Mouse (Mus musculus): ENCODE data around the gene Slc6a13. TPM values are rescaled to one million over a fixed set of nuclear protein-coding genes. Genes with fewer than 3 reads are reported as not detected.

The Slc6a13 gene
- polyA plus RNA-seq, 1 experiment from 2014 or later: 5.2 TPM

- Histone ChIP-seq H3K27me3 (no peaks in the 10 kb centered on the region), H3K27ac (no peak overlapping the region), H3K9me3 (replicated peaks) (no peaks in the 10 kb centered on the region), H3K9ac (no peak overlapping the region), H3K4me2 (replicated peaks) (peak overlapping the region; percentile 29; the same call in 1 of the 2 replicates), H3K36me3 (no peaks in the 10 kb centered on the region), H3K4me1 (peaks cover 10% of the 10 kb centered on the region), H3K4me3 (no peak overlapping the region)
- 47% methylated on average over 9 of the region's 9 CpGs for WGBS
- no peak for ATAC-seq (ENCODE audit: low FRiP score)
These were observed 477 bp downstream of the Slc6a13 start for GRCm38 (mm10) chr6:121300504-121300903.

- no peaks in the 10 kb centered on the region for H3K27me3 ChIP-seq
- H3K4me2 ChIP-seq (replicated peaks): no peak overlapping the region
- H3K4me1 ChIP-seq: peaks cover 10% of the 10 kb centered on the region
- no peak overlapping the region for H3K4me3 ChIP-seq
- no peaks in the 10 kb centered on the region for H3K36me3 ChIP-seq
- ATAC-seq (ENCODE audit: low FRiP score): no peak
- no peaks in the 10 kb centered on the region for H3K9me3 ChIP-seq (replicated peaks)
- no peak overlapping the region for H3K9ac ChIP-seq
- no peak overlapping the region for H3K27ac ChIP-seq
- 69% methylated on average over 10 of the region's 10 CpGs for WGBS
These were observed 3.6 kb downstream of the Slc6a13 start for GRCm38 (mm10) chr6:121303466-121304220.

GRCm38 (mm10) chr6:121304630-121305029 lies 4.6 kb downstream of the Slc6a13 start:
- no peak overlapping the region for H3K9ac ChIP-seq
- no peak overlapping the region for H3K4me2 ChIP-seq (replicated peaks)
- WGBS: 83% methylated on average over 9 of the region's 9 CpGs
- no peak for ATAC-seq (ENCODE audit: low FRiP score)
- H3K4me1 ChIP-seq: peaks cover 6% of the 10 kb centered on the region
- H3K36me3 ChIP-seq: no peaks in the 10 kb centered on the region
- H3K4me3 ChIP-seq: no peak overlapping the region
- no peak overlapping the region for H3K27ac ChIP-seq
- no peaks in the 10 kb centered on the region for H3K27me3 ChIP-seq
- H3K9me3 ChIP-seq (replicated peaks): no peaks in the 10 kb centered on the region

GRCm38 (mm10) chr6:121305571-121305970 lies 5.5 kb downstream of the Slc6a13 start:
- Histone ChIP-seq H3K27me3 (no peaks in the 10 kb centered on the region), H3K4me1 (no peaks in the 10 kb centered on the region), H3K36me3 (no peaks in the 10 kb centered on the region), H3K9me3 (replicated peaks) (no peaks in the 10 kb centered on the region), H3K9ac (no peak overlapping the region), H3K27ac (no peak overlapping the region), H3K4me2 (replicated peaks) (no peak overlapping the region), H3K4me3 (no peak overlapping the region)
- 86% methylated on average over 3 of the region's 3 CpGs for WGBS
- no peak for ATAC-seq (ENCODE audit: low FRiP score)

- Histone ChIP-seq H3K36me3 (no peaks in the 10 kb centered on the region), H3K4me3 (no peak overlapping the region), H3K4me1 (no peaks in the 10 kb centered on the region), H3K9me3 (replicated peaks) (no peaks in the 10 kb centered on the region), H3K27ac (no peak overlapping the region), H3K27me3 (no peaks in the 10 kb centered on the region), H3K4me2 (replicated peaks) (no peak overlapping the region), H3K9ac (no peak overlapping the region)
- 89% methylated on average over 6 of the region's 6 CpGs for WGBS
- no peak for ATAC-seq (ENCODE audit: low FRiP score)
These were observed 11.0 kb downstream of the Slc6a13 start for GRCm38 (mm10) chr6:121310984-121311383.

- Histone ChIP-seq H3K27ac (no peak overlapping the region), H3K4me1 (no peaks in the 10 kb centered on the region), H3K4me3 (no peak overlapping the region), H3K36me3 (no peaks in the 10 kb centered on the region), H3K9me3 (replicated peaks) (no peaks in the 10 kb centered on the region), H3K4me2 (replicated peaks) (no peak overlapping the region), H3K9ac (no peak overlapping the region), H3K27me3 (no peaks in the 10 kb centered on the region)
- 68% methylated on average over 6 of the region's 6 CpGs for WGBS
- ATAC-seq (ENCODE audit: low FRiP score): no peak
These were observed 19.1 kb downstream of the Slc6a13 start for GRCm38 (mm10) chr6:121319099-121319498.

- no peak for ATAC-seq (ENCODE audit: low FRiP score)
- no peak overlapping the region for H3K4me2 ChIP-seq (replicated peaks)
- H3K9ac ChIP-seq: no peak overlapping the region
- WGBS: 77% methylated on average over 9 of the region's 9 CpGs
- no peaks in the 10 kb centered on the region for H3K9me3 ChIP-seq (replicated peaks)
- peaks cover 3% of the 10 kb centered on the region; the same call in 1 of the 2 replicates for H3K27me3 ChIP-seq
- H3K4me1 ChIP-seq: no peaks in the 10 kb centered on the region
- no peak overlapping the region for H3K27ac ChIP-seq
- H3K4me3 ChIP-seq: no peak overlapping the region
- H3K36me3 ChIP-seq: no peaks in the 10 kb centered on the region
These were observed 22.5 kb downstream of the Slc6a13 start for GRCm38 (mm10) chr6:121322381-121323110.

- no peak overlapping the region for H3K4me3 ChIP-seq
- no peak overlapping the region for H3K9ac ChIP-seq
- no peak for ATAC-seq (ENCODE audit: low FRiP score)
- no peaks in the 10 kb centered on the region for H3K9me3 ChIP-seq (replicated peaks)
- 89% methylated on average over 1 of the region's 3 CpGs for WGBS
- H3K27me3 ChIP-seq: peaks cover 3% of the 10 kb centered on the region; the same call in 1 of the 2 replicates
- H3K4me2 ChIP-seq (replicated peaks): no peak overlapping the region
- no peaks in the 10 kb centered on the region for H3K36me3 ChIP-seq
- H3K27ac ChIP-seq: no peak overlapping the region
- H3K4me1 ChIP-seq: peaks cover 8% of the 10 kb centered on the region
These were observed 25.3 kb downstream of the Slc6a13 start for GRCm38 (mm10) chr6:121325298-121325697.

GRCm38 (mm10) chr6:121325740-121326139 lies 25.7 kb downstream of the Slc6a13 start:
- no peaks in the 10 kb centered on the region for H3K36me3 ChIP-seq
- no peak overlapping the region for H3K27ac ChIP-seq
- ATAC-seq (ENCODE audit: low FRiP score): no peak
- H3K9me3 ChIP-seq (replicated peaks): no peaks in the 10 kb centered on the region
- H3K27me3 ChIP-seq: peaks cover 4% of the 10 kb centered on the region; the same call in 1 of the 2 replicates
- no peak overlapping the region for H3K4me3 ChIP-seq
- 83% methylated on average over 9 of the region's 9 CpGs for WGBS
- H3K4me2 ChIP-seq (replicated peaks): no peak overlapping the region
- H3K4me1 ChIP-seq: peaks cover 8% of the 10 kb centered on the region
- no peak overlapping the region for H3K9ac ChIP-seq

GRCm38 (mm10) chr6:121326486-121327069 lies 26.6 kb downstream of the Slc6a13 start:
- no peak for ATAC-seq (ENCODE audit: low FRiP score)
- no peaks in the 10 kb centered on the region for H3K9me3 ChIP-seq (replicated peaks)
- no peak overlapping the region for H3K4me2 ChIP-seq (replicated peaks)
- H3K27me3 ChIP-seq: peaks cover 6% of the 10 kb centered on the region; the same call in 1 of the 2 replicates
- H3K4me1 ChIP-seq: peaks cover 8% of the 10 kb centered on the region
- WGBS: 51% methylated on average over 10 of the region's 10 CpGs
- H3K4me3 ChIP-seq: no peak overlapping the region
- H3K36me3 ChIP-seq: no peaks in the 10 kb centered on the region
- no peak overlapping the region for H3K9ac ChIP-seq
- no peak overlapping the region for H3K27ac ChIP-seq

GRCm38 (mm10) chr6:121328417-121328884 lies 28.4 kb downstream of the Slc6a13 start:
- Histone ChIP-seq H3K27me3 (peaks cover 6% of the 10 kb centered on the region; the same call in 1 of the 2 replicates), H3K27ac (no peak overlapping the region), H3K9me3 (replicated peaks) (no peaks in the 10 kb centered on the region), H3K4me1 (peaks cover 8% of the 10 kb centered on the region), H3K4me3 (no peak overlapping the region), H3K36me3 (no peaks in the 10 kb centered on the region), H3K4me2 (replicated peaks) (no peak overlapping the region), H3K9ac (no peak overlapping the region)
- 54% methylated on average over 9 of the region's 9 CpGs for WGBS
- no peak for ATAC-seq (ENCODE audit: low FRiP score)

- Histone ChIP-seq H3K36me3 (no peaks in the 10 kb centered on the region), H3K4me1 (peaks cover 8% of the 10 kb centered on the region), H3K4me3 (no peak overlapping the region), H3K27me3 (peaks cover 6% of the 10 kb centered on the region; the same call in 1 of the 2 replicates), H3K4me2 (replicated peaks) (no peak overlapping the region), H3K9ac (no peak overlapping the region), H3K27ac (no peak overlapping the region), H3K9me3 (replicated peaks) (no peaks in the 10 kb centered on the region)
- peak; percentile 43; the same call in 1 of the 2 replicates for ATAC-seq (ENCODE audit: low FRiP score)
- WGBS: 8% methylated on average over 10 of the region's 10 CpGs
These were observed 30.0 kb downstream of the Slc6a13 start for GRCm38 (mm10) chr6:121329848-121330508.

Measured in hindbrain, embryonic 12.5 days (tissue).